Mouse (Mus musculus) heart, postnatal 36 days (tissue): ENCODE measurements around the gene Krt14. TPM values are rescaled to one million over a fixed set of nuclear protein-coding genes. Genes with fewer than 3 reads are reported as not detected.
"Not testable (repeated sequence)": the region's sequence is repeated elsewhere in the genome, so short reads cannot be mapped to it uniquely, and the experiment has no call there.

ENCODE experiments used
- DNase-seq, 2 experiments: peaks; one replicate each; pipeline ENCODE4 v3.0.0; 2021 to 2022
- intact Hi-C: fragments of 180-260 bp; cut with DNase I; formaldehyde crosslinking; loops from one replicate; pipeline ENCODE4 v1.15.1; 2025
- total RNA-seq, 2 experiments: library from RNA; stranded (reverse); gene quantifications; 2 replicates each; pipeline ENCODE4 v1.2.3; 2021

Gene Krt14
- under 1 TPM; 0.19 to 0.61 TPM for total RNA-seq

DNA sequence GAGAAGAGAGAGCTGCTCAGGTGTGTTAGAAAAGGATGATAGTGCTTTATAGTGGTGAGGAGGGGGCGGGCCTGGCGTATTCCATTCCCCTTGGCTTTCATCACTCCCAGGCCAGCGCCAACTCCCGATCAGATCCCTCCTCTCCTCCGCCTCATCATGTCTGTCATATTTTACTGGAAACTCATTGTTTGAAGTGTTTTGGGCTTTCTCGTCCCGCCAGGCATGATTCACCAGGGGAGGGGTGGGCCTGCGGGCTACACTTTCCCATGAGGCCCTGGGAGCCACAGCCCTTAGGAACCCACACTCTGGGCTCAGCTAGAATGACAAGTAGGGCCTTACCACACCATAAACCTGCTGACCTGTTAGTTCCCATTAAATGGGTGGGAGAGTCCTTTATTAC lies at the start of gene Krt14:
Gene Krt14 (minus strand): TSS at position 51 of the 400 bp plus-strand sequence.
- intact Hi-C loops, result no loop called here

DNA sequence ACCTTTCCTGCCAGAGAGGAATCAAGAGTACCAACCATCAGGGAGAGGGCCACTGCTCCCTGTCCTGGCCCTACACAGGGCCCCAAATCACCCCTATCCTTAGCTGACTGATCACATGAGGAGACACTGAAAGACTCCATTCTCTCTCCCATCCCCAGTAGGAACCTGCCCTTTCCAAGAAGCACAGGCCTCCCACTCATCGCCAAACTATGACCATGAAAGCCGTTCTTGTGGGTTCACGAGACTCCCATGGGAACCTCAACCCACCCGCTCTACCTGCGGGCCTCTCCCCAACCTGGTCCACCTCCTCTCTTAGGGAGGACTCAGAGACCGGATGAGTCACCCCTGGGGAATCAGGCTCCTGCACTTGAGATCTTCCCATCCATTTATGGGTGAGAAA lies 48.2 kb upstream of the Krt14 start:
- intact Hi-C loops, result no loop called here
- no peak for DNase-seq

More for the DNA sequence above, at the start of gene Krt14:
- no peak for DNase-seq

DNA sequence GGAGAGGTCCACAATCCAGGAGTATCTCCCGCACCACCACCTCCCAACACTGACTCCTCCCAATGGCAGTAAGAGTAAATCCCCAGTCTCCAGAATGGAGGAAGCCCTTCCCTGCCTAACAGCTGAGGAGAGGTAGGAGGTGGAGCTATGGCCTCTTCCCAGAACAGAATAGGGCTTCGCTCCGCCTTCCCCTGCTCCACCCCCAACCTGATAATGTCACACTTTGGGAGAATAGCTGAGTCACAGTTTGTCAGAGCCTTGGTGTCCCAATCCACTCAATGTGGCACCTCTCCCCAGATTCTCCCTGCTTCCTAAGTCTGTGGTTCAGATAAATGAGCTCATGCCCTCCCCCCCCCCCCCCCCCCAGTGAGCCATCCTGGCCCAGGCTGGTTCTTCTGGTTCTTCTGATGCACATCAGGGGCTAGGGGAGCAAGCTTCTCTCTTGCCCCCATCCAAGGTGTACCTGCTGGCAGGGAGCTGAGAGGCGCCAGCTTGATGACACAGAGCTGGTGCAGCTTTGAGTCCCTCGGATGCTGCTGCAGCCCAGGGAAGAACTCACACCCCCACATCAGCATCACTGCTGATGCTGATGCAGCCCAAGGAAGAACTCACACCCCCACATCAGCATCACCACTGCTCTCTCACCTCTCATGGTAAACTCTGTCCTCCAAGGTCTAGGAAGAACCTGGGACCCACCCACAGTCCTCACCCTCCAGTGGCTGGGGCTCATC lies 47.2 kb upstream of the Krt14 start:
- DNase-seq, result no peak
- intact Hi-C loops, result no loop called here

DNA sequence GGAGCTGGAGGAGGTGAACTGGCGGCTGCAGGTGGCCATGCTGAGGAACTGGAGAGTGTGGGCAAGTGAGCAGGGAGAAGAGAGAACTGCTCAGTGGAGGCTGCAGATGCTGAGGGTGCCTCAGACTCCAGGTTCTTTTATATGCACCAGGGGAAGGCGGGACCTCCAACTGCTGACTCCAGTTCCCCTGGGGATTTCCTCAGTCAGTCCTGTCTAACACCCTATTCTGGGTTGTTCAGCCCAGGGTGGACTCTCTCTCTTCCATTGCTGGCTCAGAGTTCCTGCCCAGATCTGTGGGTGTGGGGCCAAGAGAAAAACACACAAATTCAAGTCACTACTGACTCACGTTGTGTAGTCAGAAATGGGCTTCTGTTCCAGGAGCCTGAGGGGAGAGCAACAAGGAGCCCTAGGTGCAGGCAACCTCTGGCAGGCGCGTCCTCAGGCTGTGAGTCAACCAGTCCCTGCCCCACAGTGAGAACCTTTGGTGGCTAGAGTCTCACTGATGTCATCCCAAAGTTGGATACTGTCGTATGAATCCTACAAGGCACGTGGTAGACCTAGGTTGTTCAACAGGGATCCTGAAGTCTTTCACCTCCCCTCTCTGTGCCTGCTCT lies 41.6 kb upstream of the Krt14 start, which contains the start of gene Krt16:
Gene Krt16 (minus strand): TSS at position 51 of the 614 bp plus-strand sequence.
- intact Hi-C loops, result no loop called here
- no peak for DNase-seq

DNA sequence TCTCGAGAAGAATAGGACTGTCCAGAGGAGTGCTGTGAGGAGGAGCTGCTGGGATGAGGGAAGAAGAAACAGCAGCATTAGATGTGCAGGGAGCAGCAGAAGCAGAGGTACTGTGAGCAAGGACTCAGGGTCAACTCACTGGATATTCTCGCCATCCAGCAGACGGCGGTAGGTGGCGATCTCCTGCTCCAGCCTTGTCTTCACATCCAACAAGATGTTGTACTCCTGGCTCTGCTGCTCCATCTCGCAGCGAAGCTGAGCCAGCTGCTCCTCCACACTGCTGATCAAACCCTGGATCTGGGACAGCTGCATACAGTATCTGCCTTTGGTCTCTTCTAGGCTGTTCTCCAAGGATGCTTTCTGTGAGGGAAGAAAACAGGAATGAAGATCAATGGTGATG lies 39.1 kb upstream of the Krt14 start:
- intact Hi-C loops, DNase-seq: not testable (repeated sequence)

DNA sequence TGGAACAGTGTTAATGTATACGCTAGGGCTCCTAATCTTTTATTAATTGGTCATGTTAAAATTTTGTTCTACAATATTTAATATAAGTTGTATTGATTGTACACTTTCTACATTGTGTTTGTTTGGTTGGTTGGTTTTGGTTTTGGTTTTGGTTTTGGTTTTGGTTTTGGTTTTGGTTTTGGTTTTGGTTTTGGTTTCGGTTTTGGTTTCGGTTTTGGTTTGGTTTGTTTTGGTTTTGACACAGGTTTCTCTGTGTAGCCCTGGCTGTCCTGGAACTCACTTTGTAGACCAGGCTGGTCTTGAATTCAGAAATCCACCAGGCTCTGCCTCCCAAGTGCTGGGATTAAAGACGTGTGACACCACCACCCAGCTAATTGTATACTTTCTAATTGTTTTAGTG lies 32.9 kb upstream of the Krt14 start:
- intact Hi-C loops, DNase-seq: not testable (repeated sequence)

DNA sequence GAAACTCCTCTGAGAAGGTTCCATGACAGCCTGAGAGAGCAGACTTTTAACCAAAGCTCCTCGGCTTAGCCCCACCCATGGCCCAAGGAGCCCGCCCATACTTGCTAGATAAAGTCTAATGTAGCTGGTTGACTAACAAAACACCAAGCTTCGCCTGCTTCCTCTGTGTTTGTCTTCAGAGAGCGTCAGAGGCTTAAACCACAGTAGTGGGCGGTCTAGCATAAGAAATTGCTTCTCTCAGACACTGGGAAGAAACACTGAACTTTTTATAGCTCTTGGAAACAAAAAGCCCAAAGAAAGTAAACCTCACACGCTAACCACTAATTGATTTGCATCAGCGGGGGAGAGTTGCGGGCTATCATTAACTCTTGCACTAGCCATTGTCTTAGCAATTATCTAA lies 14.4 kb upstream of the Krt14 start:
- intact Hi-C loops, result no loop called here

DNA sequence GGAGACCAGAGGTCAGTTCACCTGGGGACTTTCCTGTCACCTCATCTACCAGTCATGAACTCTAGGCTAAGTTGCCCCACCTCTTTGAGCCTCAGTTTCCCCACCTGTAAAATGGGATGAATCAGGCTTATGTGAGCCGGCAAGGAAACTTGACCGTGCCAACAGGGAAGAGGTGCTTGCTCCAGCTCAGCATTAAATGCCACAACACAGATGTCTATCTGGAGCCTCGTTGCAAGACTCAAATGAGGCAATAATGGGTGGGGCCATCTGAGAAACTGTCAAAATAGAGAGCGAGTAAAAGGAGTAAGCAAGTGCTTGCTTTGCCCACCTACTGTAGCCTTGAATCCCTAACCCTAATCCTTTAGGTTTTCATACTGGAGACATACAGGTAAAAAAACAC lies 12.0 kb upstream of the Krt14 start:
- intact Hi-C loops, result no loop called here
- DNase-seq, result no peak

More for the DNA sequence above, 14.4 kb upstream of the Krt14 start:
- DNase-seq, result no peak

DNA sequence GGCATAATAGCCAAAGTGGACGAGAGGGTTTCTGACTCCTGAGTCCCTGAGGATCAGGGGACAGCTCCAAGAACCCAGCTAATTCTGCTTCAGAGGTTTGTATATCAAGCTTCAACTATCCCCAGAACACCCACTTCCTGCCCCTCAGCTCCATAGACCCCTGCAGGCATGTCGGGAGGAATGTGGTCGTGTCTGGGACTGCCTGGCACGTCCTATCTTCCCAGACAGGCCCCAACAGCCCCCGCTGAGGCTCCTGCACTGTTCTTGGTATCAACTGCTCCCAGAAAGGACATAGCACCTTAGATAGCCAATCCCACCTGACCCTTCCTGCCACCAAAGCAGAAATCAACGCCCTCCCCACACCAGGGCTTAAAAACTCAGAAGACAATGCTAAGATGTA lies 1.2 kb upstream of the Krt14 start:
- intact Hi-C loops, result no loop called here
- DNase-seq, result no peak

DNA sequence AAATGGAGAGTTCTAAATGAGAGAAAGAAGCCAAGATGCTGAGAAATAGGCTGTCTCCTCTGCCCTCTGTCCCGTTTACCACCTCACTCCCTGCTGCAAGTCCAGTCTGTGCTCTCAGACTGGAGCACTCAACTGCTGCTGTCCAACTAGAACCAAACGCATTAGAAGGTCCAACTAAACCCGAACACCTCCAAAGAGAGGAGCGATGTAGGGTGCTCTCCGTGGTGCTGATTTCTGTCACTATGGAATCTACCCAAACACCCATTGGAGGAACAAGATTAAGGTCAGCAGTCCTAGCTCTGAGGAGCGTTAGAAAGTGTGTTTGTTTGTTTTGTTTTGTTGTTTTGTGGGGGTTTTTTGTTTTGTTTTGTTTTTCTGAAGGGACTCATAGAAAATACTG lies 3.9 kb downstream of the Krt14 start:
- peak; percentile 9 to 18 for DNase-seq
- intact Hi-C loops, result no loop called here

DNA sequence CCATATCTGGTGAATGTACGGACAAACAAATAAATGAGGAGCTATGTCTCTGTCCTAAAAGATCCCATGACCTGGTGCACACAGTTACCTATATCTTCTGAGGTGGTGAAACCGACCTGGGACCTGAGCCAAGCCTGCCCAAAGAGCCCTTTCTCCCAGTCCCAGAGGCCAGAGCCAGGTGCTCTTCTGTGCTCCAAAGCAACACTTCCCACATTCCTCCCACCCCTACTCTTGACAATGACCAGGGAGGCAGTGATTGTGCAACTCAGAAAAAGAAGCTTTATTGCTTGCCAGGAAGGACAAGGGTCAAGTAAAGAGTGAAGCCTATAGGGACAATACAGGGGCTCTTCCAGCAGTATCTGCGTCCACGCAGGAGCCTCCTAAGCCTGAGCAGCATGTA lies 4.4 kb downstream of the Krt14 start:
- DNase-seq, result no peak
- intact Hi-C loops, result no loop called here

DNA sequence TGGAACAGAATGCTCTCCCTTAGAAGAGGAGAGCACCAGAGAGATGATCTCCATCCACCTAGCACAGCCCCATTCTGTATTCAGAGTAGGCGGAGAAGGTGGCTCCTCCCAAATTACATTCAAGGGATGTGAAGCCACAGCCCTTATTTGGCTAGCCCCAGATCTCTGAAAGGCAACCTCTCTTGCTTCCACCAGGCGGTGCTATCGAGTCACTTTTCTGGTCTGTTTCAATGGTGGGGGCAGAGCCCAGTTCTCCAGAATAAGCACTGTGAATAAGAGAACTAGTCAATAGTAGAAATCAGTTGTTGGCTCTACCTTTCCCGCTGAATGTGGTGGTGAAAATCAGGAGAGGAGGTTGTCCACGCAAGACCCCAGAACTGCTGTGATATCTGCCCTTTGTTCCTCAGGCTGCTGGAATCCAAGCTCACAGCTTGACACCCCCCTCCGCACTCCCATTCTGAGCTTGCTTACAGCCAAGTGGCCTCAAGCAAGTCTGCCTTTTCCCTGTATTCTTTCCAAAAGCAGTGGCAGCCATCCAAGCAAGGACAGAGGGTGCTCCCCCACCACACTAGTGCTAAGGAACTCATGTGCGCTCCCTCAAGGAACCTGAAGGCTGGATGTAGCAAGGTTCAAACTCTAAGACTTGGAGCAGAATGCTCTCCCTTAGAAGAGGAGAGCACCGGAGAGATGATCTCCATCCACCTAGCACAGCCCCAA lies 7.1 kb downstream of the Krt14 start:
- DNase-seq, result peak; percentile 3 to 12
- intact Hi-C loops, result no loop called here

DNA sequence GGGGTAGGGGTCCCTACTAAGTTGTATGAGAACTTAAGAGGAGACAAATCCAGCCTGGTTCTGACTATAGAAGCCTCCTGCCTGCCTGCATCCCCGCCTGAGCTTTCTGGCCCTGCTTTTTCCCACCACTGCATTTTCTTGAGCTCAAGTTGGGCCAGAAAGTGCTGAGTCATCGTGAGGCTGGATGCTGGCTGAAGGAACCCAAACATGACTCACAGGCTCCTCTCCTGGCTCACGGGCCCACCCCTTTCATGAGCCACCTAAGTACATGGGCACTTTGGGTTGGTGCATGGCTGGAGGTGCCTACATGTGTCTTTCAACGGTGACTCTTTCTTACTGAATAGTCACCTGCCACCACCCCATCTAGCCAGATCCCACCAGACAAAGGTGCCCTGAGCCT lies 8.7 kb downstream of the Krt14 start:
- intact Hi-C loops, result no loop called here
- no peak for DNase-seq

DNA sequence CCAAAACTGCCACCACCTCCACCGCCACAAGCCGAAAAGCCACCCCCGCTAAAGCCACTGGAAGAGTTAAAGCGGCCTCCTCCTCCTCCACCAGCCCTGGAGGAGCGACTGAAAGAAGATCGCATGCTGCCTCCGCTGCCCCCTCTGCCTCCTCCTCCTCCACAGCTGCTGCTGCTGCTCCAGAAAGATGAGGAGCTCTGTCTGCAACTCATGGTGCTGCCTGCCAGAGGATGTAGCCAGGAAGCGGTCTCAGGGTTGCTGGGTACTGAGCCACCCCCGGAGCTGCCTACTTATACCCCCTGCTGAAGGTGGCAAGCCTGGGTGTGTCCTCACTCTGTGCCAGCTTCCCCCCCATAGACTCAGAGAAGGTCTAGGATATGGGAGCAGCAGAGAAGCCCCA lies 14.4 kb downstream of the Krt14 start, which contains the start of gene Krt9:
Gene Krt9 (minus strand): TSS at position 255 of the 400 bp plus-strand sequence.
- intact Hi-C loops, result no loop called here
- no peak for DNase-seq

DNA sequence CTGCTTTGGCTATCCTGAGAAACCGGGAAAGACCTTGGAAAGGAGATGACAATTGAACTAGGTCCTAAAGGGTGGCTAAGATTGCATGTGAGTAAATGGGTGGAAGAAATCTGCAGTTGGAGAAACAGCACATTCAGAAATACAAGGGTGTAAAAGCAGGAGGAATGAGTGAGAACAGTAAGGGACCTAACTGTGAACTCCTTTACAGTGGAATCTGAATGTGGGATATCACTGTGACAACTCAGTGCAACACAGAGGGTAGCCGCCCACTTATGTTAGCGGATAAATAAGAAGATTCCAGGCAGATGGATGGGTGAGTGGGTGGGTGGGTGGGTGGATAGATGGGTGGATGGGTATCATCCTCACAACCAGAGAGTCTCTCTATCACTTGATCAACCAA lies 15.5 kb downstream of the Krt14 start:
- DNase-seq, result no peak
- intact Hi-C loops, result no loop called here

DNA sequence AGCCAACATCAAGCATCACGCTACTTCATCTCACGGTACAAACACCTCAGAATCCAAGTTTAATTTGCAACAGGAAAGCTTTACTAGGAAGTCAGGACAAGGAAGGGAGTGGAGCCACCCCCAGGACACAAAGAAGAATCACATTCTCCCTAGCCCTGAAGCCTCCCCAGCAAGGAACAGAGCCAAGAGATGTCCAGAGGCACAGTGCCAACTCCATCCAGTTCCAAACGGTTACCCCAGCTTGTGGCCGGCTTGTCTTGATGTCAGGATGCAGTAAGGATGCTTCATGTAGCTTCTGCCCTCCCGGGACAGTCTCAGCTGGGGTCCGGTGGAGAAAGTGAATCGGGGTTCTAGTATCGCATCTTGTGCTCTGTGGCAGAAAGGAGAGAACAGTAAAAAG lies 20.6 kb downstream of the Krt14 start:
- no peak for DNase-seq
- intact Hi-C loops, result no loop called here

DNA sequence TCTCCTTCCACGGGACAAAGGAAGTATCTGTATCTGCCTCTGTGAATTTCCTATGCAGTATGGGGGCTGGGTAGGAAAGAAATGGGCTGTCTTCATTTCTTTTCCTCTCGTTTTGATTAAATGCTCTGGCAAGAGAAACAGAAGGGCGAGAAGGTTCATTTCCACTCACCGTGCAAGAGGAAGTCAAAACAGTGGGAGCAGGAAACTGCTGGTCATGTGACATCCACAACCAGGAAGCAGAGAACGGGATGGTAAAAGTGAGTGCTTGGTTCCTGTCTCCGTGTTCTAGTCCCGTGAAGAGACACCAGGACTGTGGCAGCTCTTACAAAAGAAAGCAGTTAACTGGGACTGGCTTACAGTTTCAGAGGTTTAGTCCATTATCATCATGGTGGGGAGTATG lies 25.6 kb downstream of the Krt14 start:
- intact Hi-C loops, result no loop called here
- DNase-seq, result no peak

DNA sequence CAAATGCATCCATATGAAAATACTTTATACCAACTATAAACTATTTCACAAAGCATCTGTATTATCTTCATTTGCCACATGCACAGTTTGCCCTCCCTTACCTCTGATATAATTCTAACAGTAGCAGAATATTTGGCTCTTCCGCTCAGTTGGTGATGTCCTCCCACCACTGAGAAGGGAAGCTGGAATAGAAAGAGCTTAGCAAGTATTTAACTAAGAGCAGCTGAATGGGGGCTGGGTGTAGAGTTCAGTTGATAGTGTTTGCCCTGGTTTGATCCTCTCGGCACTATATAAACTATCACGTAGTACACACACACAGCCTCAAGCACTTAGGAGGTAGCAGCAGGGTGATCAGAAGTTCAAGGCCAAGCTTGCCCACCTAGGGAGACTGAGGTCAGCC lies 28.1 kb downstream of the Krt14 start:
- intact Hi-C loops, result no loop called here

DNA sequence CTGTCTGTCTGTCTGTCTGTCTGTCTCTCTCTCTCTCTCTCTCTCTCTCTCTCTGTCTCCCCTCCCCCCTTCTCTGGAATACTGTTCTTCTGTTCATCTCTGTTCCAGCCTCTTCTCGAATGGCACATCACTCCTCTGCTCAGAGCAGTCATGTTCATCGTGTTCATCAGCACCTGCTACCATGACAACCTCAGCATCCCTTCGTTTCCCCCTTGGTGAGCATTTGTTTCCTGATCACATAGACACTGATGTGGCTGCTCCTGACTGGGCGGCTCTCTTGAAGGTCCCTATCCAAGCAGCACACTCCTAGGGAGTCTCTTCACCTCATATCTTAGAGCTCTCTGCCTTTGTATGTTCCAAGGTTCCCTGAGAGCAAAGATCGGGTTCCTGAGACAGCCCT lies 29.0 kb downstream of the Krt14 start:
- intact Hi-C loops, result no loop called here

More for the DNA sequence above, 28.1 kb downstream of the Krt14 start:
- DNase-seq, result no peak

DNA sequence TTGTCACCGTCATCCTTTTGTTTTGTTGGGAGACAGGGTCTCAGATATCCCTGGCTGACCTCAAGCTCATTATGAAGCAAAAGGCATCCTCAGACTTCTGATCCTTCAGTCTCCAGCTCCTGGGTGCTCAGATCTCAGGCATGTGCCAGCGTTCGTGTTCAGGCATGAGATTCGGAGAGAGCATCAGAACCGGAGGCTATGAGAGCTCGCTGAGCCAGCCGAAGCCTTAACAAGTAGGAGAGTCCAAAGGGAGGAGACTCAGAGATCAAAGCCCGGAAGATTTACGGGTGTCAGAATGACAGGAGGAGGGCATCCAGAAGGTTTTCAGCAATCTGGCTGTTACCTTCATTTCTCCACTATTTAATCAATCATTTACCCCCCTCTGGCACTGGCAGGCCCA lies 30.6 kb downstream of the Krt14 start:
- no peak for DNase-seq
- intact Hi-C loops, result no loop called here

More for the DNA sequence above, 29.0 kb downstream of the Krt14 start:
- DNase-seq, result no peak
